Mouse (Mus musculus) kidney, adult 2 months (tissue): ENCODE measurements around the gene Megf8.

Experiments
- CTCF ChIP-seq: fragments of 200-500 bp; conservative IDR thresholded peaks from 2 replicates; pipeline ENCODE4 v1.5.1; 2011; ENCODE audit warnings: low read depth, mild to moderate bottlenecking, control low read depth, low read length, moderate library complexity, mixed read lengths; ENCODE audit not compliant: insufficient read depth, insufficient read length
- POLR2A ChIP-seq: fragments of 200-500 bp; IDR thresholded peaks from one replicate; pipeline ENCODE4 v1.6.1; 2011; ENCODE audit warnings: low read depth, low read length, control low read depth

- TF ChIP-seq CTCF (no peak), POLR2A (no peak)
Observed at GRCm38 (mm10) chr7:25392851-25393250, 75.9 kb downstream of the Megf8 start.
